Mouse (Mus musculus) left cerebral cortex, adult 9 months (tissue): ENCODE measurements at regions not wholly inside any gene's neighbourhood (a gene's known extent, or its start where the extent isn't known, plus 50 kb on each side); places are given as distances from the start of the nearest gene placed in this dataset.

Source experiments
- DNase-seq, 2 experiments: peaks; one replicate each; pipeline ENCODE4 v3.0.0; 2022; ENCODE audit warnings: low spot score in 2 of 2

DNA sequence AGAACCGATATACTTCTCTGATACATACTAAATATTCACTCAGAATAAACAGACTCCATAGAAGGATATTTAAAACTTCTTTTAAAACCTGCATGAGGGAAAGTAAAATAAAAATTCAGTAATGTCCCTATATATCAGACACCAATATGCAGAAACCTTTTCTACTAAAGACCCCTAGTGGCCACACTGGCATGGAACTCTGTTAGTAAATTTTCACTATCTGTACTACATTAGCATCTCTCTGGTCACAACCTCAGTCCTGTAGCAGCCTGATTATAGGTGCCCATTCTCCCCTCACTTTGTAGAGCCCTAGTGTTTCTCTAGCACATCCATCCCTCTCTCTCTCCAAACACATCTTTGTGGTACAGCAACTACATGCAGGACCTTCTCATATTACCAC, 970.3 kb downstream of the Cdh11 start:
- no peak for DNase-seq

DNA sequence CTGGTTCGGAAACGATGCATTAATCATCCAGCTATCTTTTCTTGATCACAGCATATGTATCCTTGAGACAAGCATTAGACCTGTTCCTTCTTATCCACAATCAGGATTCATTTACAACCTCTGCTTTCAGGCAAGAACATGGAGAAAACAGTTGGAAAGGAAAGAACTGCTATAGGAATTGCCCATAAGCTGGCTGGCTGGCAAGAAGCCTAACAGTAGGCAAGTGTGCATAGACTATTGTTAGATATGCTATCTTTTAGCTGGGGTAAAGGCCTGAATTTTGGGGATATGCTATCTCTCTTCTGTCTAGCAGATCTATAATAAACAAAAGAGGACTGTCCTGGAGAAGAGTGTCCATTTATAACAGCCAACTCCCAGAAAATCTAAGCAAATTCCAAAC, 981.9 kb downstream of the Cdh11 start:
- peak in 1 of 2 experiments; percentile 44 for DNase-seq

DNA sequence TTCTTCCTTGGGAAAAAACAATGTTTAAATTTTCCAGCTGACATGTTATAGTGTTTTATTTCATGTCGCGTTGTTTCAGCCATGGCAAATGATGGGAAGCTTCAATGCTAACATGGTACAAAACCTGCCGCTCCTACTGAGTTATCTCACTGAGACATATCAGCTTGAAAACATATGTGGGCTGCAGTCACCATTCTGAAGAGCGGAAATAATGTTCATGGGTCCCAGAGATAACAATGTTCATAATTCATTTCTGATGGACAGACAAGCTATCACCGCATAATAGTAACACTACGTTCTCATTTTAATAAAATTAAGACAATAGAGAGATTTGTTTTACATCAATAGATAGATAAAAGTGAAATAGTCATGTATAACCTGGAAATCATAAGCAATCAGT, 983.3 kb downstream of the Cdh11 start:
- DNase-seq, result no peak

DNA sequence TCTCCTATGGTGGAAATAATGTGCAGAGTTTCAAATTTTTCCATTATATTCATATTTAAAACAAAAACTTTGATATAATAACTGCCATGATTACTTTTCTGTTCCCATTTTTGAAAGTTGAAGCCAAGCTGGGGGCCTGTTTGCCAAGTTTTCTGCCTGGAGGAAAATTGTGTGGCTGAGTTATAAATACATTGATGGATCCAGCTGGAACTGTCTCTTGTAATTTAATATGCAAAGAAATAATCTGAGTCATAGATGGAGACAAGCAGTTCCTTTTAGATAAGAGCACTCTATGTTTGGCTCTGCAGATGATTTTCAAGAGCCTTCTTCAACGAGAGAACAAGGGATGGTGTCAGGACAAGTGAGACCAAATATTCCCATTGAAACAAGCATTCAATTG, 994.7 kb downstream of the Cdh11 start:
- peak; percentile 41 to 58 for DNase-seq

DNA sequence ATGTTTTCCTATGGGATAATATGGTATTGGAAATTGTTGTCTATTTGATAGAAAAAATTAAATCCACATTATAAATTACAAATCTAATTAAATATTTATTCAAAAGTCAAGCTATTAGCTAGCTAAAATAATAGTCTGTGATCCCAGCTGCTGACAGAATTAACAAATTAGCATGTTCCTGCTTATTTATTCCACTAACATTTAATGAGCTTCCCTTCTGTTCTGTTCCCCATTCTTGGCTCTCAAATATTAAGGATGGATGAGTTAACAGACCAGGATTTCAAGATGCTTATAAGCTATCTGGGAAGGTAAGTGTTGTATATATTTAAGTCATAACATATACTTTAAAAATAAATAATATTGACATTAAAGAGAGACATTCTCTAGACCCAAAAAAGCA, 998.6 kb downstream of the Cdh11 start:
- DNase-seq, result no peak

DNA sequence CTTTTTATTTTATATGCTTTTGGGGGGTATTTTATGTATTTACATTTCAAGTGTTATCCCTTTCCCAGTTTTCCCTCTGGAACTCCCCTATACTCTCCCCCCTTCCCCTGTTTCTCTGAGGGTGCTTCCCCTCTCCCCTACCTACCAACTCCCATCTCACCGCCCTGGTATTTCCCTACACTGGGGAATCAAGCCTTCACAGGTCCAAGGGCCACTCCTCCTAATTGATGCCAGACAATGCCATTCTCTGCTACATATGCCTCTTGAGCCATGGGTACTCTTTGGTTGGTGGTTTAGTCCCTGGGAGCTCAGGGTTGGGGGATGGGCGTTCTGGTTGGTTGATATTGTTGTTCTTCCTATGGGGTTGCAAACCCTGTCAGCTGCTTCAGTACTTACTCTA, 1002.9 kb downstream of the Cdh11 start:
- no peak for DNase-seq

DNA sequence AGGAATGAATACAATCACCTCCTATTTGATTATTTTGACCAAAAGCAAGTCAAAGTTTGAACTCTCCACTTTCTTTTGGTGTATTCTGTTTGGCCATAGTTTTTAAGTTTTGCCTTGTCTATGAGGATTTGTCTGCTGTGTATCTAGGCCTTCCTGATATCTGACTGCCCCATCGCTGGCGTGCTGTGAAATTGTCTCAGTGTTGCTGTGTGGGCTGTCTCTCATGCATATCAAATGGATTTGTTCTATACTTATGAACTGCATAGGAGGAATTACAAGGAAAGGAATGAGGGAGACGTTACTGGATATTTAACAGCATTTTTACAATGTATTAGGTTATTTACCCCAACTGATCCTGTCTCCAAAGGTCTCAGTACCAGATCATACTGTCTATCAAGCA, 1003.5 kb downstream of the Cdh11 start:
- no peak for DNase-seq

DNA sequence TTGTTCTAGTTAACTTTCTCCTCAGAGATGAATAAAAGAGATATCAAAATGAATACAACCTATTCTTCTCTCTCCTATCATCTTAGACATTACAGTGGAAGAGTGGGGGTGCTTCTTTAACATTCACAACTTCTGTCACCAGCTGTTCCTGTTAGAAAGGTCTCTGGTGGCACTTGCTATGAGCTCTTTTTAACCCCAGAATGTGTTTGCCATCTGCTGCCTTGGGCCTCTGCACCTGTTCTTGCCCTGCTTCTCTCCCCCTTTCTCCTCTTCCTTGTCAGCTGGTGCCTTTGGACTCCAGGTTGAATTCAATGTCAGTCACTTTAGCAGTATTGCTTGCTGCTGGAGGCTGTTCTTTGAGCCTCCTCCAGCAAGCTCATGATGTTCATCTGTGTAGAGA, 1005.5 kb downstream of the Cdh11 start:
- no peak for DNase-seq

DNA sequence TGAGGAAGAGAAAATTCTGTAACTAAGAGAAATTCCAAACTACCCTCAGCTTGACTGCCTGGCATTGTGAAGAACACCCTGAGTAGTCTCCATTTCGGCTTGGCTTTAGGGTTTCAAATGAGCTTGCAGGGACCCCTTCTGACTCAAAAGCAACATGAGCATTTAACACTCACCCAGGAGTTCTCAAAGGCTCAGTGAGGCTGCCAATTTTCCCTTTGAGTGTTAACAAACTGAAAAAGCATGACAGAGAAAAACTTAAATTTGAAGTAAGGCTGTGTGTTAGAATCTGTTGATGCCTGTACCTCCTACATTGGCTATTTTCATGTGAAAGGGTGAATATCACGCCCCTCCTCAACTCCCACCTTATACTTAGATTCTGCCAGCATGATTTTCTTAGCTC, 1017.9 kb downstream of the Cdh11 start:
- DNase-seq, result no peak
